Mouse (Mus musculus) liver, embryonic 12.5 days (tissue): ENCODE data around the gene Klrg2. TPM values are rescaled to one million over a fixed set of nuclear protein-coding genes. Genes with fewer than 3 reads are reported as not detected.
"Not testable (repeated sequence)": the region's sequence is repeated elsewhere in the genome, so short reads cannot be mapped to it uniquely, and the experiment has no call there.

Source experiments
- ATAC-seq: fragments of 200-750 bp; cut with Nextera tagmentation; 2 replicates; pipeline ENCODE4 v1.8.0; 2017; ENCODE audit warnings: moderate number of reproducible peaks, mild to moderate bottlenecking, moderate library complexity
- H3K27ac ChIP-seq: fragments of 300-500 bp; sonication (generic); 2 replicates; pipeline ENCODE4 v1.5.1; 2016; ENCODE audit warnings: mild to moderate bottlenecking
- H3K27me3 ChIP-seq: fragments of 300-500 bp; sonication (generic); replicated peaks from 2 replicates; pipeline ENCODE4 v1.6.1; 2016; ENCODE audit warnings: mild to moderate bottlenecking, moderate library complexity
- H3K36me3 ChIP-seq: fragments of 300-500 bp; sonication (generic); 2 replicates; pipeline ENCODE4 v1.6.1; 2016; ENCODE audit warnings: mild to moderate bottlenecking, moderate library complexity
- H3K4me1 ChIP-seq: fragments of 300-500 bp; sonication (generic); 2 replicates; pipeline ENCODE4 v1.6.1; 2016
- H3K4me2 ChIP-seq: fragments of 300-500 bp; sonication (generic); 2 replicates; pipeline ENCODE4 v1.6.1; 2016; ENCODE audit warnings: mild to moderate bottlenecking, moderate library complexity
- H3K4me3 ChIP-seq: fragments of 300-500 bp; sonication (generic); 2 replicates; pipeline ENCODE4 v1.5.1; 2016; ENCODE audit warnings: mild to moderate bottlenecking, moderate library complexity
- H3K9ac ChIP-seq: fragments of 300-500 bp; sonication (generic); 2 replicates; pipeline ENCODE4 v1.6.1; 2016; ENCODE audit warnings: mild to moderate bottlenecking, moderate library complexity
- H3K9me3 ChIP-seq: fragments of 300-500 bp; sonication (generic); replicated peaks from 2 replicates; pipeline ENCODE4 v1.6.1; 2016; ENCODE audit warnings: mild to moderate bottlenecking, moderate library complexity
- WGBS: fragments of 180-500 bp; shearing (Covaris S2); methylation state at CpG from one replicate; pipeline ENCODE4 v1.1.7; 2016; ENCODE audit not compliant: insufficient replicate concordance; 5-methylcytosine and 5-hydroxymethylcytosine counted together
- polyA plus RNA-seq: library from polyadenylated mRNA; unstranded; fragments of >200 nt; fragmentation: Nextera tagmentation; extraction: Ambion mirVana; gene quantifications from 2 replicates; pipeline ENCODE4 v1.2.1, GENCODE M21; 2016

Gene Klrg2
- polyA plus RNA-seq, result 0.06 and 0.10 TPM in 2 replicates

- H3K4me3 ChIP-seq, result peak within 1 kb of the TSS; percentile 57
- H3K4me2 ChIP-seq, result peak within 1 kb of the TSS; percentile 92
- peak; percentile 70 for ATAC-seq
- H3K36me3 ChIP-seq, result no peaks in the 10 kb centered on the region
- H3K4me1 ChIP-seq, result peaks cover 19% of the 10 kb centered on the region
- no peak within 1 kb of the TSS for H3K27ac ChIP-seq
- WGBS, result 2% methylated on average over 60 of the region's 60 CpGs
- peaks cover 99% of the 10 kb centered on the region for H3K27me3 ChIP-seq
- H3K9ac ChIP-seq, result peak within 1 kb of the TSS; percentile 31; the same call in 1 of the 2 replicates
- H3K9me3 ChIP-seq, result no peaks in the 10 kb centered on the region
Observed at GRCm38 (mm10) chr6:38636852-38637618, at the start of gene Klrg2. Gene Klrg2 (minus strand): TSS chr6:38637242.

DNA sequence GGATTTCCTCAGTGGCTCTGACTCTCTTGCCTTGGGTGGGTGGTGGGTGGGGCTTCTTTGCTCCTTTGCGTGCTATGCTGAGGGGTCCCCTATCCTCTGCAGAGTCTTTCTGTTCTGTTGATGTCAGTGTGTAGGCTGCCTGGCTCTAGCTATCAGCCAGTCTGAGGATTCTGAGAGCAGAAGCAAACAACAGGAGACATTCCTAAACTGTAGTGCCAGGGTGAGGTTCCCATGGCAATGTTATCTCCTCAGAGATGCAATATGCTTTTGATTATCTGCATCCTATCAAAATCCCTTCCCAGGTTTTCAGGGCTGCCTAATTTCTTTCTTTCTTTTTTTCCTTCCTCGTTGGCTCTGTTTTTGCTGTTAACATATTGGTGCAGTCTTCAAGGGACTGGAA, 45.5 kb upstream of the Klrg2 start:
- ATAC-seq, result no peak
- Histone ChIP-seq H3K4me2 (no peak overlapping the region), H3K4me3 (no peak overlapping the region), H3K27ac (no peak overlapping the region), H3K27me3 (peaks cover 24% of the 10 kb centered on the region; the same call in 1 of the 2 replicates), H3K9ac (no peak overlapping the region), H3K4me1 (no peaks in the 10 kb centered on the region), H3K9me3 (no peaks in the 10 kb centered on the region), H3K36me3 (peaks cover 15% of the 10 kb centered on the region)
- WGBS, result 58% methylated on average over 2 of the region's 2 CpGs

- Histone ChIP-seq H3K9ac (no peak overlapping the region), H3K9me3 (no peaks in the 10 kb centered on the region), H3K4me1 (peaks cover 13% of the 10 kb centered on the region), H3K27me3 (peaks cover 40% of the 10 kb centered on the region), H3K36me3 (no peaks in the 10 kb centered on the region), H3K27ac (no peak overlapping the region), H3K4me2 (no peak overlapping the region), H3K4me3 (no peak overlapping the region)
- peak; percentile 47 for ATAC-seq
- 52% methylated on average over 9 of the region's 9 CpGs for WGBS
Observed at GRCm38 (mm10) chr6:38677629-38678028, 40.6 kb upstream of the Klrg2 start.

DNA sequence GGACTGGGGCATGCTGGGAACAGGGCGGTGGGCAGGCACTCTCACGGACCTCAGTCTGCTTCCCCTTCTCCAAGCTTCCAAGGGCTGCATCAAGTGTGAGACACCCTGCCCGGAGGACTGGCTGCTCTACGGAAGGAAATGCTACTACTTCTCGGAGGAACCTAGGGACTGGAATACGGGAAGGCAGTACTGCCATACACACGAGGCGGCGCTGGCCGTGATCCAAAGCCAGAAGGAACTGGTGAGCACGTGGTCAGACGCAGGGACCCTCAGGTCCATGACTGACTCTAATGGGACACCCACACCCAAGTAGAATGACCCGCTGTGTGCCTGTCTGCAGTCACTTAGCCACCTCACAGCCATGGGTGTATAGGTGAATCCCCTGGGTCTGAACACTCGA, 39.7 kb upstream of the Klrg2 start:
- H3K4me3 ChIP-seq, result no peak overlapping the region
- WGBS, result 52% methylated on average over 14 of the region's 14 CpGs
- peaks cover 40% of the 10 kb centered on the region for H3K27me3 ChIP-seq
- no peaks in the 10 kb centered on the region for H3K9me3 ChIP-seq
- H3K27ac ChIP-seq, result no peak overlapping the region
- peaks cover 14% of the 10 kb centered on the region for H3K4me1 ChIP-seq
- H3K9ac ChIP-seq, result no peak overlapping the region
- no peaks in the 10 kb centered on the region for H3K36me3 ChIP-seq
- peak overlapping the region; percentile 44 for H3K4me2 ChIP-seq
- ATAC-seq, result no peak

DNA sequence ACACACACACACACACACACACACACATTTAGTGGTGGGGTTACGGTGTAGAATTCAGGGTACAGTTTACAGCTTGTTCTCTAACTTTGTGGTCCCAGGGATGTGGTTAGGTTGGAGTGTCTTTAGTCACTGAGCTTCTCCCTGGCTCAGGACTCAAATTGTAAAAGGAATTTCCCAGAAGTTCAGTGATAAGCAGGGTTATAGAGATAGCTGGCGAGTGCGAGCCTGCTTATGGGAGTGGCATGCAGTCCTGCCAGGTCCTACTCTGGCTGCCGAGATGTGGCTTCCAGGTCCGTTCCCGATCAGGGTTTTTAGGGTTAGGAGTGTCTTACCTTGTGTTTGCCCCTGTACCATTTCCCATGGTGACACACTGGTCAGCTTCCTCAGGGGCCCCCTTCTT, 39.2 kb upstream of the Klrg2 start:
- H3K36me3 ChIP-seq, result no peaks in the 10 kb centered on the region
- H3K9ac ChIP-seq, result no peak overlapping the region
- WGBS, result 38% methylated on average over 6 of the region's 6 CpGs
- no peaks in the 10 kb centered on the region for H3K9me3 ChIP-seq
- peaks cover 40% of the 10 kb centered on the region for H3K27me3 ChIP-seq
- no peak overlapping the region for H3K4me3 ChIP-seq
- peak overlapping the region; percentile 44 for H3K4me2 ChIP-seq
- H3K4me1 ChIP-seq, result peaks cover 19% of the 10 kb centered on the region
- H3K27ac ChIP-seq, result no peak overlapping the region
- no peak for ATAC-seq

- no peaks in the 10 kb centered on the region for H3K36me3 ChIP-seq
- H3K4me3 ChIP-seq, result no peak overlapping the region
- H3K9ac ChIP-seq, result no peak overlapping the region
- H3K4me2 ChIP-seq, result no peak overlapping the region
- 49% methylated on average over 3 of the region's 3 CpGs for WGBS
- ATAC-seq, result no peak
- no peaks in the 10 kb centered on the region for H3K9me3 ChIP-seq
- peaks cover 30% of the 10 kb centered on the region for H3K27me3 ChIP-seq
- no peak overlapping the region for H3K27ac ChIP-seq
- peaks cover 29% of the 10 kb centered on the region for H3K4me1 ChIP-seq
Observed at GRCm38 (mm10) chr6:38672011-38672410, 35.0 kb upstream of the Klrg2 start.

GRCm38 (mm10) chr6:38671270-38671669, 34.2 kb upstream of the Klrg2 start:
- Histone ChIP-seq H3K4me3 (no peak overlapping the region), H3K9me3 (no peaks in the 10 kb centered on the region), H3K9ac (no peak overlapping the region), H3K4me1 (peaks cover 21% of the 10 kb centered on the region), H3K4me2 (no peak overlapping the region; the same call in 1 of the 2 replicates), H3K27ac (no peak overlapping the region), H3K36me3 (no peaks in the 10 kb centered on the region), H3K27me3 (peaks cover 32% of the 10 kb centered on the region)
- ATAC-seq, result peak; percentile 51
- WGBS, result 38% methylated on average over 7 of the region's 7 CpGs

DNA sequence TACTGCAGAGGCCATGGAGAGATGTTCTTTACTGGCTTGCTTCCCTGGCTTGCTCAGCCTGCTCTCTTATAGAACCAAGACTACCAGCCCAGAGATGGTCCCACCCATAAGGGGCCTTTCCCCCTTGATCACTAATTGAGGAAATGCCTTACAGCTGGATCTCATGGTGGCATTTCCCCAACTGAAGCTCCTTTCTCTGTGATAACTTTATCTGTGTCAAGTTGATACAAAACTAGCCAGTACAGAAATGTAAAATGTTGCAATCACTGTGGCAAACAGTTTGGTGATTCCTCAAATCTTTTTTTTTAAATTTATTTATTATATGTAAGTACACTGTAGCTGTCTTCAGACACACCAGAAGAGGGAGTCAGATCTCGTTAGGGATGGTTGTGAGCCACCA, 33.4 kb upstream of the Klrg2 start:
- not testable (repeated sequence) for H3K4me2 ChIP-seq, ATAC-seq, H3K9ac ChIP-seq, H3K36me3 ChIP-seq, H3K27ac ChIP-seq, H3K9me3 ChIP-seq, H3K4me3 ChIP-seq
- Histone ChIP-seq H3K27me3 (peaks cover 39% of the 10 kb centered on the region), H3K4me1 (peaks cover 16% of the 10 kb centered on the region)
- WGBS, result 72% methylated on average over 1 of the region's 1 CpGs

DNA sequence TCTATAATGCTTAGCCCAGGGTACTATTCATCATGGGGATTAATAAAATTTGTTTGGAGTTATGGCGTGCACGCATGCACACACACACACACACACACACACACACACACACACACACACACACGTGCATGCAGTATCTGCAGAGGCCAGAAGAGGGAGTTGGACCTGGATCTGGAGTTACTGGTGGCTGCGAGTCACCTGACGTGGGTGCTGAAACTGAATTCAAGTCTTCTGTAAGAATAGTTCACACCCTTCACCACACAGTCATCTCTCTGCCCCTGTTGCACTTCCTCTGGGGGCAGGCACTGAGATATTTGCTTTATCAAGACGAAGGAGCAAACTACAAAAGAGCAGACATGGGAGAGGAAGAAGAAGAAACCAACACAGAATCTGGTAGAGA, 32.5 kb upstream of the Klrg2 start:
- no peak for ATAC-seq
- no peaks in the 10 kb centered on the region for H3K36me3 ChIP-seq
- H3K27ac ChIP-seq, result no peak overlapping the region
- H3K27me3 ChIP-seq, result peaks cover 48% of the 10 kb centered on the region
- no peaks in the 10 kb centered on the region for H3K9me3 ChIP-seq
- H3K4me2 ChIP-seq, result no peak overlapping the region
- no peak overlapping the region for H3K4me3 ChIP-seq
- peaks cover 16% of the 10 kb centered on the region for H3K4me1 ChIP-seq
- H3K9ac ChIP-seq, result no peak overlapping the region
- 43% methylated on average over 6 of the region's 6 CpGs for WGBS

DNA sequence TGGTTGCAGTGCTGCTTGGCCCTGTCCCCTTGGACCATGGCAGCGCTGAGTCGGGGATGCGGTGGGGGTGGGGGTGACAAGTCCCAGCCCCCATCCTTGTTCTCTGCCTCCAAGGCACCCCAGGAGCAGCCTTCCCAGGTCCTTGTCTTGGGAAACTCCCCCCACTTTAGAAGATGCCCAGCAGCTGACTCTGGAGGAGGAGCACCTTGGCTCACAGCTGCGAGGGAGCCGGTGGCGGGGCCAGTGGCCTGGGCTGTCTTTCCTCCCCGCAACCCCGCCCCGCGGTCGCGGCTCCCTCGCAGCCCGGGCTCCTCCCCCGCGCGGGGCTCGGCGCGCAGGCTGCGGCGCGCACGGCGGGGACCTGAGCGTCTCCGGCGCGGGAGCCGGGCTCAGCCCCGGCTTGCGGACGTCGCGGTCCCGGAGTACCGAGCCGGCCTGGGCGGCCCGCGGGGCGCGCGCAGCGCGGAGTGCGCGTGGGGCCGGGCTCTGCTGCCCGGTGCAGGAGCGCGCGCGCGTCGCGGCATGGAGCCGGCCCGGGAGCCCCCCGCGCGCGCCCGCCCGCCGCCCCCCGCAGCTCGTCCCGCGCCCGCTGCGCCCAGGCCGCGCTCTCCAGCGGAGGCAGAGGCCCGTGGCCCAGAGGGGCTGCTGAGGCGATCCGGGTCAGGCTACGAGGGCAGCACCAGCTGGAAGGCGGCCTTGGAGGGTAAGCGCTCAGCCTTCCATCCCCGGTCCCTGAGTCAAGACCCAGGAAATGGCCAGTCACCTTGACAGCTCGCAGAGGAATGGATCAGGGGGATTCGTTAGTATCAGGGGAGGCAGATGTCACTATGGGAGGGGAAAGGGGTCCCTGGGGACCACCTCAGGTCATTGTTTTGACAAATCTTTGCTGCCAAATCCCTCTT, 25.9 kb upstream of the Klrg2 start, which contains the start of gene Clec2l:
Gene Clec2l (plus strand): TSS at position 356 of the 902 bp plus-strand sequence.
- peak within 1 kb of the TSS; percentile 49 for H3K4me3 ChIP-seq
- no peak within 1 kb of the TSS for H3K9ac ChIP-seq
- peak within 1 kb of the TSS; percentile 60 for H3K4me2 ChIP-seq
- H3K9me3 ChIP-seq, result no peaks in the 10 kb centered on the region
- ATAC-seq, result 0 out of 2 replicates have a peak, but pooled peaks have one; percentile 21
- H3K27ac ChIP-seq, result no peak within 1 kb of the TSS
- 0 out of 2 replicates have a peak, but pooled peaks cover 4% of the 10 kb centered on the region for H3K4me1 ChIP-seq
- peaks cover 92% of the 10 kb centered on the region for H3K27me3 ChIP-seq
- no peaks in the 10 kb centered on the region for H3K36me3 ChIP-seq
- WGBS, result 3% methylated on average over 83 of the region's 84 CpGs

GRCm38 (mm10) chr6:38661626-38662025, 24.6 kb upstream of the Klrg2 start:
- 47% methylated on average over 4 of the region's 4 CpGs for WGBS
- H3K27me3 ChIP-seq, result peaks cover 88% of the 10 kb centered on the region
- no peak for ATAC-seq

More at GRCm38 (mm10) chr6:38661626-38662025, 24.6 kb upstream of the Klrg2 start:
- Histone ChIP-seq H3K4me3 (no peak overlapping the region), H3K9ac (no peak overlapping the region), H3K4me1 (0 out of 2 replicates have a peak, but pooled peaks cover 4% of the 10 kb centered on the region), H3K36me3 (no peaks in the 10 kb centered on the region), H3K27ac (no peak overlapping the region), H3K9me3 (no peaks in the 10 kb centered on the region), H3K4me2 (no peak overlapping the region)
